Mouse (Mus musculus): ENCODE measurements at regions not wholly inside any gene's neighbourhood (a gene's known extent, or its start where the extent isn't known, plus 50 kb on each side); places are given as distances from the start of the nearest gene placed in this dataset.

GRCm38 (mm10) chr1:49795017-49795416 is 1105.4 kb upstream of the Tmeff2 start:
- no peak for DNase-seq

- peak; percentile 22 for DNase-seq
These were observed 1091.1 kb upstream of the Tmeff2 start for GRCm38 (mm10) chr1:49809386-49809785.

Data from cerebellum, adult 9-10 months (tissue).